Mouse (Mus musculus) urinary bladder, adult 18-20 months (tissue): ENCODE results near the gene Slc45a1.
A peak's percentile ranks its signal among the peaks of the same experiment; 100 is the strongest.

Source experiments
- DNase-seq, 2 experiments: peaks; one replicate each; pipeline ENCODE4 v3.0.0; 2022; ENCODE audit warnings: low spot score in 2 of 2, mixed read lengths in 2 of 2

Slc45a1 gene

GRCm38 (mm10) chr4:150659926-150660610 is 8.1 kb upstream of the Slc45a1 start:
- DNase-seq = no peak

- no peak for DNase-seq
Observed at GRCm38 (mm10) chr4:150656504-150656903, 4.5 kb upstream of the Slc45a1 start.

GRCm38 (mm10) chr4:150655989-150656388 is 4.0 kb upstream of the Slc45a1 start:
- peak; percentile 64 to 80 for DNase-seq

GRCm38 (mm10) chr4:150653072-150653599 is 1.2 kb upstream of the Slc45a1 start:
- no peak for DNase-seq

- DNase-seq = no peak
Observed at GRCm38 (mm10) chr4:150649327-150649726, 2.6 kb downstream of the Slc45a1 start.

- DNase-seq = no peak
Observed at GRCm38 (mm10) chr4:150644299-150644698, 7.7 kb downstream of the Slc45a1 start.

- DNase-seq = no peak
Observed at GRCm38 (mm10) chr4:150636635-150637034, 15.3 kb downstream of the Slc45a1 start.

- DNase-seq = no peak
Observed at GRCm38 (mm10) chr4:150635568-150635967, 16.4 kb downstream of the Slc45a1 start.

- DNase-seq = no peak
Observed at GRCm38 (mm10) chr4:150629266-150629665, 22.7 kb downstream of the Slc45a1 start.

GRCm38 (mm10) chr4:150625951-150626732 is 25.8 kb downstream of the Slc45a1 start:
- DNase-seq = peak; percentile 43 to 76

GRCm38 (mm10) chr4:150625425-150625824 is 26.5 kb downstream of the Slc45a1 start:
- peak; percentile 55 to 63 for DNase-seq

GRCm38 (mm10) chr4:150624933-150625332 is 27.0 kb downstream of the Slc45a1 start:
- no peak for DNase-seq

- DNase-seq = no peak
Observed at GRCm38 (mm10) chr4:150624214-150624823, 27.7 kb downstream of the Slc45a1 start.

GRCm38 (mm10) chr4:150622641-150623040 is 29.3 kb downstream of the Slc45a1 start:
- DNase-seq = no peak

- no peak for DNase-seq
Observed at GRCm38 (mm10) chr4:150619011-150619410, 33.0 kb downstream of the Slc45a1 start.

- no peak for DNase-seq
Observed at GRCm38 (mm10) chr4:150616841-150617240, 35.1 kb downstream of the Slc45a1 start.

GRCm38 (mm10) chr4:150616029-150616420 is 35.9 kb downstream of the Slc45a1 start:
- no peak for DNase-seq

GRCm38 (mm10) chr4:150615251-150616028 is 36.5 kb downstream of the Slc45a1 start:
- no peak for DNase-seq

- DNase-seq = no peak
Observed at GRCm38 (mm10) chr4:150613715-150614114, 38.3 kb downstream of the Slc45a1 start.

- DNase-seq = no peak
Observed at GRCm38 (mm10) chr4:150608670-150609069, 43.3 kb downstream of the Slc45a1 start.

- no peak for DNase-seq
Observed at GRCm38 (mm10) chr4:150606449-150607161, 45.4 kb downstream of the Slc45a1 start.
